Mouse (Mus musculus) heart, embryonic 11.5 days (tissue): ENCODE data around the gene Ifnl3. TPM values are rescaled to one million over a fixed set of nuclear protein-coding genes. Genes with fewer than 3 reads are reported as not detected.
"Not testable (repeated sequence)": the region's sequence is repeated elsewhere in the genome, so short reads cannot be mapped to it uniquely, and the experiment has no call there.

Experiments
- ATAC-seq: fragments of 200-750 bp; cut with Nextera tagmentation; replicated peaks from 2 replicates; pipeline ENCODE4 v1.8.0; 2017; ENCODE audit warnings: moderate library complexity; ENCODE audit not compliant: insufficient number of reproducible peaks, low FRiP score, low TSS enrichment
- H3K27ac ChIP-seq: fragments of 300-500 bp; sonication (generic); 2 replicates; pipeline ENCODE4 v1.5.1; 2014; ENCODE audit warnings: mild to moderate bottlenecking, low read depth, low read length
- H3K27me3 ChIP-seq: fragments of 300-500 bp; sonication (generic); 2 replicates; pipeline ENCODE4 v1.6.1; 2014; ENCODE audit warnings: mild to moderate bottlenecking, low read length, mixed read lengths; ENCODE audit not compliant: control insufficient read depth, insufficient read depth
- H3K36me3 ChIP-seq: fragments of 300-500 bp; sonication (generic); 2 replicates; pipeline ENCODE4 v1.6.1; 2014; ENCODE audit warnings: mild to moderate bottlenecking, low read length, moderate library complexity, mixed read lengths; ENCODE audit not compliant: control insufficient read depth, insufficient read depth
- H3K4me1 ChIP-seq: fragments of 300-500 bp; sonication (generic); 2 replicates; pipeline ENCODE4 v1.6.1; 2014; ENCODE audit warnings: low read length; ENCODE audit not compliant: control insufficient read depth, insufficient read depth
- H3K4me2 ChIP-seq: fragments of 300-500 bp; sonication (generic); 2 replicates; pipeline ENCODE4 v1.6.1; 2014; ENCODE audit warnings: mild to moderate bottlenecking, moderate library complexity
- H3K4me3 ChIP-seq: fragments of 300-500 bp; sonication (generic); 2 replicates; pipeline ENCODE4 v1.5.1; 2014; ENCODE audit warnings: low read depth, low read length
- H3K9ac ChIP-seq: fragments of 300-500 bp; sonication (generic); 2 replicates; pipeline ENCODE4 v1.6.1; 2014; ENCODE audit warnings: mild to moderate bottlenecking, low read depth, low read length, moderate library complexity
- H3K9me3 ChIP-seq: fragments of 300-500 bp; sonication (generic); replicated peaks from 2 replicates; pipeline ENCODE4 v1.6.1; 2016; ENCODE audit warnings: low read length; ENCODE audit not compliant: control insufficient read depth
- WGBS: fragments of 180-500 bp; shearing (Covaris S2); extraction: QIAGEN DNeasy Blood & Tissue Kit; methylation state at CpG from one replicate; pipeline ENCODE4 v1.1.7; 2014; ENCODE audit not compliant: insufficient replicate concordance; 5-methylcytosine and 5-hydroxymethylcytosine counted together
- polyA plus RNA-seq: library from polyadenylated mRNA; unstranded; fragments of >200 nt; fragmentation: Nextera tagmentation; extraction: Ambion mirVana; gene quantifications from 2 replicates; pipeline ENCODE4 v1.2.1, GENCODE M21; 2014

Ifnl3 gene
- not detected in 2 replicates for polyA plus RNA-seq

DNA sequence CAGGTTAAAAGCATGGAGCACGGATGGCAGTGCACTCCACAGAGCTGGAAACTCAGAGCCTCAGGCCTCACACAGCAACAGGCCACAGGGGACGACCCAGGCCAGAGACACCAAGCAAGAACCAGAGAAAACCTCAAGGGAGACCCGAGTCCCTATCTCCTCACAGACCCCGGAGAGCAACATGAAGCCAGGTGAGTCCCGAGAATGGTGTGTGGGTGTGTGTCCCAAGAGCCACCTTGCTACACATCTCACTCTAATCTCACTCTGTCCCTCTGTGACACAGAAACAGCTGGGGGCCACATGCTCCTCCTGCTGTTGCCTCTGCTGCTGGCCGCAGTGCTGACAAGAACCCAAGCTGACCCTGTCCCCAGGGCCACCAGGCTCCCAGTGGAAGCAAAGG lies at the start of gene Ifnl3:
Gene Ifnl3 (plus strand): TSS at position 301 of the 400 bp plus-strand sequence.
- H3K4me3 ChIP-seq, H3K4me1 ChIP-seq, H3K36me3 ChIP-seq, H3K27me3 ChIP-seq, H3K9me3 ChIP-seq, H3K4me2 ChIP-seq, H3K9ac ChIP-seq, ATAC-seq, H3K27ac ChIP-seq: not testable (repeated sequence)
- WGBS = 50% methylated on average over 5 of the region's 6 CpGs

DNA sequence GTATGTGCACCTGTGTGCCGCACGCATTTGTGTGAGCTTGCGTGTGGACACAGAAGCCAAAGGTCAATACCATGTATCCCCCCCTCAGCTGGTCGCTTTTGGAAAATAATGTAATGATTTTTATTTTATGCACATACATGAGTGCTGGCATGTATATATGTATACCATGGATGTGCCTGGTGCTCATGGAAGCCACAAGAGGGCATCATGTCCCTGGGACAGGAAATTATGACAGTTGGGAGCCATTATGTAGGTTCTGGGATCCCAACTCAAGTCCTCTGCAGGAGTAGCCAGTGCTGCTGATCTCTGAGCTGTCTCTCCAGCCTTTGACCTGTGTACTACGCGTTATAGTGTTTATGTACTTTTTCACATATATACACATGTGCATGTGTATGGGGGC lies 46.4 kb upstream of the Ifnl3 start:
- ATAC-seq = no peak
- Histone ChIP-seq H3K4me3 (no peak overlapping the region), H3K36me3 (no peaks in the 10 kb centered on the region), H3K4me1 (peaks cover 4% of the 10 kb centered on the region), H3K27me3 (no peaks in the 10 kb centered on the region; the same call in 1 of the 2 replicates), H3K4me2 (no peak overlapping the region), H3K9me3 (no peaks in the 10 kb centered on the region), H3K27ac (no peak overlapping the region), H3K9ac (no peak overlapping the region)
- 78% methylated on average over 6 of the region's 6 CpGs for WGBS

DNA sequence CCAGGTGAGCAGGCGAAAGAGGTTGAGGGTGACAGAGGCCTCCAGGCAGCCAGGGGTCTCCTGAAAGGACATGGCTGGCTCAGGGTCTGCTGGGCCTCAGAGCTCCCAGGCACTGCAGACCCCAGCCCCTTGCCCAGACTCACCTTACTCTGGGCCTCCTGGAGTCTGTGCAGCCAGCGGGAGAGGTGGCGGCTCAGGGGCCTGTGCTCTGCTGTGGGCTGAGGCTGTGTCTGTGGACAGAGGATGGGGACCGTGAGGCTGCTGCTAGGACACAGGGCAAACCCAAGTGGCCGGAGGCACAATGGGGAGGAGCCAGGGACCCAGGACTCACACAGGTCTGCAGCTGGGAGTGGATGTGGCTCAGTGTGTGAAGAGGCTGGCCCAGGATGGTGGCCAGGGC lies 45.3 kb upstream of the Ifnl3 start:
- Histone ChIP-seq H3K4me3 (no peak overlapping the region), H3K27me3 (no peaks in the 10 kb centered on the region; the same call in 1 of the 2 replicates), H3K9me3 (no peaks in the 10 kb centered on the region), H3K4me1 (no peaks in the 10 kb centered on the region), H3K9ac (no peak overlapping the region), H3K4me2 (no peak overlapping the region), H3K27ac (no peak overlapping the region), H3K36me3 (no peaks in the 10 kb centered on the region)
- peak; percentile 42; the same call in 1 of the 2 replicates for ATAC-seq
- WGBS = 76% methylated on average over 5 of the region's 5 CpGs

DNA sequence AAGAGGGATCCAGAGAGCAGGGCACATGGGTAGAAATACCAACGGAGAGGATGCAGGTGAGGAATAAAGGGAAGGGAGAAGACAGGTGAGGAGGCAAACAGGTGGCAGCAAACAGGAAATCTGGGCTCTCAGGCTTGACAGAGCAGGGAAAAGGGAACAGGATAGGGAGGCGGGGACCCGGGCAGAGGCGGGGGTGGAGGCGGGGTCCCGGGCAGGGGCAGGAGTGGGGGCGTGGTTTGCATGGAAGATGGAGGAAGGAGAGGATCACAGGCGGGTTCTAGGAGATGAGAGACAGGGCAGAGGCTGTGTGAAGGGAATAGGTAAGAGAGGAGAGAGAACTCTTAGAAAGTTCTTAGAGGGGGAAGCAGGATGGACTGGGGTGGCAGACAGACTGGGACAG lies 43.8 kb upstream of the Ifnl3 start:
- no peak overlapping the region for H3K27ac ChIP-seq
- no peaks in the 10 kb centered on the region for H3K36me3 ChIP-seq
- no peak overlapping the region for H3K9ac ChIP-seq
- H3K4me3 ChIP-seq = no peak overlapping the region
- 8% methylated on average over 8 of the region's 8 CpGs for WGBS
- no peaks in the 10 kb centered on the region for H3K9me3 ChIP-seq
- no peaks in the 10 kb centered on the region for H3K4me1 ChIP-seq
- H3K4me2 ChIP-seq = no peak overlapping the region
- ATAC-seq = no peak
- H3K27me3 ChIP-seq = no peaks in the 10 kb centered on the region; the same call in 1 of the 2 replicates

DNA sequence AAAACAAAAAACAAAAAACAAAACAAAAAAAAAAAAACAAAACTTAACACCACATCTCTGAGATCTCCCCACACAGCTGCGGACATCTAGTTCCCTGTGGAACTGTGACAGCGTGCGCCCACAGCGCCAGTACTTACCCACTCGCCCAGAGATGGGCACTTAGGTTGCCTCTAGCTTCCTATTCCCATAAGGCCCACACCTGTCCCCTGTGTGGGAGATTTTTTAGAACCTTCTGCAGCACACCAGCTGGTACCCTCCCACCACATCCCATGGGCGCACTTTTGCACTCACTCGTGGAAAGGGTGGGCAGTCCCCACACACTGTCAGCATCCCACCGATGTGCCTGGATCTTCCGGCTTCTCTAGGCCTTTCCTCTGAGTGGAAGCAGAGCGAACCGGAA lies 39.8 kb upstream of the Ifnl3 start:
- H3K9ac ChIP-seq = no peak overlapping the region
- no peaks in the 10 kb centered on the region for H3K9me3 ChIP-seq
- no peak overlapping the region for H3K27ac ChIP-seq
- H3K4me3 ChIP-seq = no peak overlapping the region
- H3K36me3 ChIP-seq = no peaks in the 10 kb centered on the region
- H3K4me2 ChIP-seq = no peak overlapping the region
- H3K4me1 ChIP-seq = no peaks in the 10 kb centered on the region
- H3K27me3 ChIP-seq = peaks cover 4% of the 10 kb centered on the region; the same call in 1 of the 2 replicates
- 81% methylated on average over 11 of the region's 11 CpGs for WGBS
- ATAC-seq = no peak

DNA sequence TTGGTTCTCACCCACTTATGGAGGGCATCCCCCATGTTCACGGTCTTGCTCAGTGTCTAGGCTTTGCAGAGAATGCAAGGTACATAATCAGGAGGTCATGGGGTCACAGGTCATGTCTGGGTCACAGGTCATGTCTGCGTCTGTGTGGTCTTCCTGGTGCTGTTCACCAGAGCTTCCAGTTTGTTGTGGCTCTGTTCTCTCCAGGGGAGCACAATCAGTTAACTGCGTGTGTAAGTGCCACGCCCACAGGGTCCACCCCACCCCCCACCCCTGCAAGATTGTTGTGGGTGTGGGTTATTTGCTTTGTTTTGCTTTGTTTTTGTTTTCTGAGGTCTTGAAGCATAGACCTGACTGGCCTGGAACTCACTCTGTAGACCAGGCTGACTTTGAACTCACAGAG lies 38.4 kb upstream of the Ifnl3 start:
- H3K27ac ChIP-seq = no peak overlapping the region
- WGBS = 38% methylated on average over 4 of the region's 4 CpGs
- no peaks in the 10 kb centered on the region for H3K4me1 ChIP-seq
- no peak for ATAC-seq
- no peaks in the 10 kb centered on the region for H3K36me3 ChIP-seq
- H3K9ac ChIP-seq = no peak overlapping the region
- H3K4me2 ChIP-seq = no peak overlapping the region
- H3K4me3 ChIP-seq = no peak overlapping the region
- H3K27me3 ChIP-seq = peaks cover 8% of the 10 kb centered on the region
- H3K9me3 ChIP-seq = no peaks in the 10 kb centered on the region

DNA sequence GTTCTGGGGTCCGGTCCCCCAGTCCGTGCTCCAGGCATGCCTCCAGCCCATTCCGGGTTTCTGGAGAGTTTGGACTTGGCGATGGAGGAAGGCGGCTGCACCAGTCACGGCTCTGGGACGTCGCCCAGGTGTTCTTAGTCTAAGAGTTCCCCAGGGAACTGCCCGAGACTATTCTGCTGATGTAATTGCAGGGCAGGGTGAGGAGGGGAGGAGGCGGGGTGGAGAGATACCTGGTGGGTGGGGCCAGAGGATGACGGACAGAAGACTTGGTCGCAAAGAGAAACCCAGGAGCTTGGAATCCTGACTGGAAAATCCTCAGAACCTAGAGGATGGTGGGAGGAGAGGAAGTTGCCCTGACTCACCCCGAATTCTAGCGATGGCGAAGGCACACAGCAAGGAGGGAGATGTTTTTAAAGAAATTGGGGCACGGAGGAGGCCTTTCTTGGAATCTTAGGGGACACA lies 34.6 kb upstream of the Ifnl3 start:
- Histone ChIP-seq H3K4me3 (0 out of 2 replicates have a peak overlapping the region, but pooled peaks have one; percentile 6), H3K36me3 (no peaks in the 10 kb centered on the region)
- WGBS = 2% methylated on average over 16 of the region's 16 CpGs

DNA sequence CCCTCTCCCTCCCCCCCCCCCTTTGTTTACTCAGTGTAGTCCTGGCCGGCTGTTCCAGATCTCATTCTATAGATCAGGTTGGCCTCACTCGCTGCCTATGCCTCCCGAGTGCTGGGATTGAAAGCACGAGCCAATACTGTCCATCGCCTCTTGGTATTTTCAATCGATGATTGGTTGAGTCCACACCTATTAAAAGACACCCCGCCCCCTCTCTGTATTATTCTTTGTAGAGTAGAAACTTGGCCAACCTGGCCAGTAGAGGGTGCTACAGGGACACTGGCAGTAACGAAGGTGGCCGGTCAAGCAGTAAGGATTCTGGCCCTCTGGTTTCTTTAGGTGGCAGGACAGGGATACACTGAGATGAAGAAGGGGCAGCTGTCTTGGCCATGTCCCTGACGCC lies 32.2 kb upstream of the Ifnl3 start:
- no peak overlapping the region for H3K4me3 ChIP-seq
- 3% methylated on average over 10 of the region's 10 CpGs for WGBS
- H3K36me3 ChIP-seq = no peaks in the 10 kb centered on the region
- H3K4me1 ChIP-seq = no peaks in the 10 kb centered on the region
- H3K9me3 ChIP-seq = no peaks in the 10 kb centered on the region
- no peak overlapping the region for H3K9ac ChIP-seq
- peaks cover 8% of the 10 kb centered on the region for H3K27me3 ChIP-seq
- ATAC-seq = no peak
- H3K4me2 ChIP-seq = peak overlapping the region; percentile 32
- H3K27ac ChIP-seq = no peak overlapping the region

More for the DNA sequence above, 34.6 kb upstream of the Ifnl3 start:
- peaks cover 8% of the 10 kb centered on the region for H3K27me3 ChIP-seq
- no peak overlapping the region for H3K9ac ChIP-seq
- peak overlapping the region; percentile 18 for H3K4me2 ChIP-seq
- H3K27ac ChIP-seq = no peak overlapping the region
- H3K9me3 ChIP-seq = no peaks in the 10 kb centered on the region
- no peak for ATAC-seq
- H3K4me1 ChIP-seq = no peaks in the 10 kb centered on the region

DNA sequence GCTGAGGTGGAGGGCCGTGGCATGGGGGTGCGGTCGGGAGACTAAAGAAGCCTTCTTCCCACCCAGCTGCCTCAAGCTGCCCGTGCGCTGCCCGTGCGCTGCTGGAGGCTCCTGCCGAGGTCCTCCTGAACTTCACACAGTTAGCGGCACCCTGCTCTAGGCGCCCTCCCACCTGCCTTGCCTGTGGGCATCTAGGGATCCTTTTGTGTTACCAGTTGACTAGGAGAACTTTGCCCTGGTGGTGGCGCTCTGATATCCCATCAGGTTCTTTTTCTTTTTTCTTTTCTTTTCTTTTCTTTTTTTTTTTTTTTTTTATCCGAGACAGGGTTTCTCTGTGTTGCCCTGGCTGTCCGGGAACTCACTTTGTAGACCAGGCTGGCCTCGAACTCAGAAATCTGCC lies 31.7 kb upstream of the Ifnl3 start:
- no peak overlapping the region for H3K4me3 ChIP-seq
- no peak overlapping the region for H3K9ac ChIP-seq
- H3K36me3 ChIP-seq = no peaks in the 10 kb centered on the region
- peaks cover 8% of the 10 kb centered on the region for H3K27me3 ChIP-seq
- H3K9me3 ChIP-seq = no peaks in the 10 kb centered on the region
- 31% methylated on average over 14 of the region's 14 CpGs for WGBS
- ATAC-seq = no peak
- H3K27ac ChIP-seq = no peak overlapping the region
- peak overlapping the region; percentile 32 for H3K4me2 ChIP-seq
- H3K4me1 ChIP-seq = no peaks in the 10 kb centered on the region
